17 mouse cellular contexts compared by ENCODE assay signal in genomic region chr2:91269687-91270133, GRCm38 (mm10). TPM values are rescaled to one million over a fixed set of nuclear protein-coding genes. Genes with fewer than 3 reads are reported as not detected.
DNase-seq lines count a peak whose midpoint lies in the region; ATAC-seq and TF ChIP-seq lines count a peak whose summit lies in the region.
"Had no signal": no experiment of that assay in that cellular context is flagged by ENCODE, and none has a peak within 500 bp of the region (broad histone marks: within the 10 kb centered on the region; RNA-seq: fewer than 3 reads in every experiment).

No protein-coding gene starts in this region.

- H3K79me2 ChIP-seq in liver, adult 2 months (ENCODE audit: control insufficient read depth, insufficient read depth, low read length) = peaks cover 4% of the 10 kb centered on the region; the same call in 1 of the 2 replicates

- peak overlapping the region; percentile 3; the same call in 1 of the 2 replicates for H3K4me3 ChIP-seq in liver, adult 2 months (ENCODE audit: insufficient read depth, low read depth, low read length)
- no peak overlapping the region for H3K4me3 ChIP-seq in liver, embryonic 11.5 days (ENCODE audit: low read depth, low read length)
- H3K4me3 ChIP-seq: erythroblast, embryonic 14.5 days; hindbrain, embryonic 15.5 days had no signal

- no peak for ATAC-seq in liver, embryonic 11.5 days (replicated peaks; ENCODE audit: low FRiP score)
- ATAC-seq: forebrain, embryonic 16.5 days had no signal

- H3K4me1 ChIP-seq in liver, adult 2 months (ENCODE audit: control insufficient read depth, insufficient read depth, low read length) = peaks cover 31% of the 10 kb centered on the region
- peaks cover 17% of the 10 kb centered on the region for H3K4me1 ChIP-seq in liver, embryonic 11.5 days (replicated peaks; ENCODE audit: control insufficient read depth, insufficient read depth, low read length)

- H3K9me3 ChIP-seq in liver, embryonic 11.5 days (ENCODE audit: control insufficient read depth, low read length) = no peaks in the 10 kb centered on the region
- H3K9me3 ChIP-seq: hindbrain, embryonic 15.5 days had no signal

- H3K9ac ChIP-seq in liver, adult 2 months (ENCODE audit: low read depth, low read length) = peak overlapping the region; percentile 16; the same call in 1 of the 2 replicates
- no peak overlapping the region for H3K9ac ChIP-seq in liver, embryonic 11.5 days (ENCODE audit: low read depth, low read length)
- H3K9ac ChIP-seq: hindbrain, embryonic 15.5 days; liver, embryonic 14.5 days had no signal

- TF ChIP-seq CTCF in liver, adult 2 months (IDR thresholded peaks at IDR 0.05; ENCODE audit: low read depth, low read length) = no peak

- H3K36me3 ChIP-seq in liver, adult 2 months (ENCODE audit: control insufficient read depth, insufficient read depth, low read length) = peaks cover 56% of the 10 kb centered on the region
- peaks cover 64% of the 10 kb centered on the region for H3K36me3 ChIP-seq in liver, embryonic 11.5 days (ENCODE audit: control insufficient read depth, insufficient read depth, low read length)

- no peak for TF ChIP-seq POLR2A in liver, adult 2 months (IDR thresholded peaks at IDR 0.05; ENCODE audit: extremely low read depth, insufficient read depth, low read length)

- 29% methylated on average over 8 of the region's 8 CpGs for WGBS in liver, adult 2 months
- WGBS in liver, embryonic 11.5 days = 95% methylated on average over 8 of the region's 8 CpGs

- H3K4me2 ChIP-seq in liver, embryonic 11.5 days = peak overlapping the region; percentile 39
- H3K4me2 ChIP-seq: heart, embryonic 11.5 days; hindbrain, embryonic 15.5 days had no signal

- no peaks in the 10 kb centered on the region for H3K27me3 ChIP-seq in liver, adult 2 months (ENCODE audit: control insufficient read depth, insufficient read depth, low read length)
- no peaks in the 10 kb centered on the region for H3K27me3 ChIP-seq in liver, embryonic 11.5 days (replicated peaks; ENCODE audit: control insufficient read depth, insufficient read depth, low read length)
- H3K27me3 ChIP-seq: hindbrain, embryonic 15.5 days had no signal

- intact Hi-C loops in left cerebral cortex, postnatal 4 days (cut with DNase I) = no loop called here

- H3K27ac ChIP-seq in liver, adult 2 months (replicated peaks; ENCODE audit: insufficient read depth, low read depth, low read length) = peak overlapping the region; percentile 96
- H3K27ac ChIP-seq in liver, embryonic 11.5 days (ENCODE audit: low read depth, low read length) = peak overlapping the region; percentile 49; the same call in 1 of the 2 replicates
- H3K27ac ChIP-seq: hindbrain, embryonic 15.5 days had no signal

- DNase-seq in liver, adult 2 months (ENCODE audit: extremely low read depth, low read depth, low spot score) = peak; percentile 55
- no peak for DNase-seq in liver
- peak; percentile 53 to 69 for DNase-seq in cerebellum, postnatal 10 days
- DNase-seq in liver, embryonic 11.5 days (ENCODE audit: low spot score) = no peak
- DNase-seq in left cerebral cortex, postnatal 4 days = no peak
- no peak for DNase-seq in right cerebral cortex, postnatal 14 days
- no peak for DNase-seq in layer of hippocampus, adult 11-12 months (ENCODE audit: low spot score)
- DNase-seq: adrenal gland, postnatal 36 days; heart, postnatal 36 days; kidney, adult 2 months; kidney, postnatal 14 days; thymus, postnatal 25 days had no signal

RNA-seq across cellular contexts. Expression of gene Arfgap2, which starts 4.9 kb away (rescaled TPM):
- 74.2 and 83.2 TPM in 2 replicates for total RNA-seq in liver, adult 2 months (2014; rRNA removed)
- 62.9 and 69.1 TPM in 2 replicates for polyA plus RNA-seq in liver, adult 2 months (2012; rRNA removed)
- polyA plus RNA-seq in liver, embryonic 11.5 days (2014; fragmentation: Nextera tagmentation; extraction: Ambion mirVana) = 95.7 and 105 TPM in 2 replicates
- 10 to 100 TPM; 53.9 to 59.8 TPM for total RNA-seq in left cerebral cortex, postnatal 4 days (2021)

RNA-seq across cellular contexts. Expression of gene Pacsin3, which starts 14.0 kb away (rescaled TPM):
- total RNA-seq in liver, adult 2 months (2014; rRNA removed) = 24.6 and 28.1 TPM in 2 replicates
- 65.1 and 68.9 TPM in 2 replicates for polyA plus RNA-seq in liver, adult 2 months (2012; rRNA removed)
- polyA plus RNA-seq in liver, embryonic 11.5 days (2014; fragmentation: Nextera tagmentation; extraction: Ambion mirVana) = 15.6 and 16.1 TPM in 2 replicates
- total RNA-seq in left cerebral cortex, postnatal 4 days (2021) = 10 to 100 TPM; 15.3 to 22.4 TPM
- polyA plus RNA-seq: erythroblast, embryonic 14.5 days had no signal

RNA-seq across cellular contexts. Expression of gene Ddb2, which starts 32.9 kb away (rescaled TPM):
- total RNA-seq in liver, adult 2 months (2014; rRNA removed) = 4.4 and 5.0 TPM in 2 replicates
- polyA plus RNA-seq in liver, adult 2 months (2012; rRNA removed) = 4.8 and 7.9 TPM in 2 replicates
- 12.9 and 15.3 TPM in 2 replicates for polyA plus RNA-seq in liver, embryonic 11.5 days (2014; fragmentation: Nextera tagmentation; extraction: Ambion mirVana)
- total RNA-seq in left cerebral cortex, postnatal 4 days (2021) = 10 to 100 TPM; 12.3 to 12.8 TPM

Comparison
In these comparisons a context has a peak if more than half of its experiments do, and no peak if none do; other contexts are left out.
1. DNase-seq: peak in liver, adult 2 months (single experiment) and cerebellum, postnatal 10 days (2 of 2); none in liver (single experiment), liver, embryonic 11.5 days (single experiment), left cerebral cortex, postnatal 4 days (single experiment), right cerebral cortex, postnatal 14 days (single experiment) and layer of hippocampus, adult 11-12 months (single experiment).